Mouse (Mus musculus): ENCODE measurements around the gene Eva1a.

DNA sequence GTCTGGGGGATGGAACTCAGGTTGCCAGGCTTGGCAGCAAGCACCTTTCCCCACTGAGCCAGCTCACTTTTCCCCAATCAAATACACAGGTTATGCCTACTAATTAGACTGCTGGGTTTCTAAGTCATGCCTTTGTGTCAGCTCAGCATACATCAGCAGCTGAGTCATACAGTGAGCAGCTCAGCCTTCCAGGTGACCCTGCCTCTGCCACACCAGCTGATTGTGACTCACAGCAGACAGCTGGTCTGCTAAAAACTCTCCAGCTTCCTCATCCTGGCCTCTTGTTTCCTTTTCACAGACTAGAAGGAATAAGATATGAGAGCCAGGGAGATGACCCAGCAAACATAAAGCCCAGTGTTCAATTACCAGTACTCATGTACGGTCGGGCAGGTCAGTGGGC is 84.3 kb downstream of the Eva1a start:
- TF ChIP-seq GATA1 (IDR thresholded peaks at IDR 0.05; ENCODE audit: borderline replicate concordance, low read length): no peak
- no peak for TF ChIP-seq FLI1 (IDR thresholded peaks at IDR 0.05; ENCODE audit: low read length)
